16 mouse cellular contexts compared by ENCODE assay signal in the genomic region with DNA sequence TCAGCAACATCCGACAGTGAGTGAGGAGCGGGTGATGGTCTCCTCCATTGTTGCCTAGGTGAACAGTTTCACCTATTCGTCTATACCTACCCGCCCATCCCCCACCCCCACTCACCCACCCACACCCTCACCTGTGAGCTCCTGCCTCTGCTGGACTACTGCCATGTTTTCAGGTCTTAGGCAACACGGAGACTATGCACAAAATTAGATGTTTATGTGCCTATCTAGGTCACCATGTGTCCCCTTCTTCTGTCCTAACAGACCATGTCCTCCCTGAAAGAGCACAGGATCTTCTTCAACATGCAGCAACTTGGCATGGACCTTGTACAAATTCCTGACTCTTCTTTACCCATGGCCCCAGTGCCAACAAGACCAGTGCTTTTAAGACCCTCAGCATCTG.
DNase-seq lines count a peak whose midpoint lies in the region; ATAC-seq and TF ChIP-seq lines count a peak whose summit lies in the region.
"Had no signal": no experiment of that assay in that cellular context is flagged by ENCODE, and none has a peak within 500 bp of the region (broad histone marks: within the 10 kb centered on the region; RNA-seq: fewer than 3 reads in every experiment).

No protein-coding gene starts in this region.

- H3K27ac ChIP-seq in heart, embryonic 10.5 days = peak overlapping the region; percentile 88
- peak overlapping the region; percentile 85; the same call in 1 of the 2 replicates for H3K27ac ChIP-seq in kidney, postnatal 0 days
- H3K27ac ChIP-seq in kidney, adult 2 months (ENCODE audit: insufficient read depth, low read depth, low read length) = no peak overlapping the region
- H3K27ac ChIP-seq in brown adipose tissue, adult 24 weeks (replicated peaks; ENCODE audit: low read depth, low read length) = peak overlapping the region; percentile 42; the same call in 1 of the 2 replicates
- peak overlapping the region; percentile 90 for H3K27ac ChIP-seq in embryonic fibroblast, embryonic 13.5 days (ENCODE audit: insufficient read depth, low read length)
- no peak overlapping the region for H3K27ac ChIP-seq in hindbrain, embryonic 14.5 days
- H3K27ac ChIP-seq: limb, embryonic 12.5 days had no signal

- WGBS in heart, embryonic 10.5 days = 46% methylated on average over 5 of the region's 5 CpGs
- 27% methylated on average over 5 of the region's 5 CpGs for WGBS in kidney, postnatal 0 days
- WGBS in kidney, adult 2 months = 53% methylated on average over 5 of the region's 5 CpGs
- 83% methylated on average over 5 of the region's 5 CpGs for WGBS in hindbrain, embryonic 14.5 days

- no peak overlapping the region for H3K4me3 ChIP-seq in heart, embryonic 10.5 days
- H3K4me3 ChIP-seq in kidney, postnatal 0 days (replicated peaks; ENCODE audit: low read depth, low read length) = no peak overlapping the region
- H3K4me3 ChIP-seq in kidney, adult 2 months (ENCODE audit: insufficient read depth, low read depth, low read length) = no peak overlapping the region
- no peak overlapping the region for H3K4me3 ChIP-seq in brown adipose tissue, adult 24 weeks (ENCODE audit: insufficient read depth, low read depth, low read length)
- no peak overlapping the region for H3K4me3 ChIP-seq in embryonic fibroblast, embryonic 13.5 days (ENCODE audit: insufficient read depth, low read length)
- H3K4me3 ChIP-seq in hindbrain, embryonic 14.5 days (replicated peaks; ENCODE audit: low read length) = no peak overlapping the region
- H3K4me3 ChIP-seq: limb, embryonic 12.5 days had no signal

- peaks cover 68% of the 10 kb centered on the region for H3K4me1 ChIP-seq in heart, embryonic 10.5 days
- peaks cover 16% of the 10 kb centered on the region for H3K4me1 ChIP-seq in kidney, postnatal 0 days (replicated peaks; ENCODE audit: insufficient read depth, low read length)
- 0 out of 2 replicates have a peak, but pooled peaks cover 5% of the 10 kb centered on the region for H3K4me1 ChIP-seq in kidney, adult 2 months (ENCODE audit: control insufficient read depth, insufficient read depth, low read length)
- peaks cover 28% of the 10 kb centered on the region for H3K4me1 ChIP-seq in brown adipose tissue, adult 24 weeks (ENCODE audit: control insufficient read depth, insufficient read depth, insufficient read length, low read length)
- peaks cover 38% of the 10 kb centered on the region for H3K4me1 ChIP-seq in embryonic fibroblast, embryonic 13.5 days (ENCODE audit: control insufficient read depth, insufficient read depth, low read length)
- no peaks in the 10 kb centered on the region for H3K4me1 ChIP-seq in hindbrain, embryonic 14.5 days (replicated peaks; ENCODE audit: control insufficient read depth, insufficient read depth, low read length)
- H3K4me1 ChIP-seq: limb, embryonic 12.5 days had no signal

- H3K27me3 ChIP-seq in heart, embryonic 10.5 days (ENCODE audit: insufficient read depth, poor library complexity, severe bottlenecking) = no peaks in the 10 kb centered on the region
- no peaks in the 10 kb centered on the region for H3K27me3 ChIP-seq in kidney, postnatal 0 days (ENCODE audit: insufficient read depth, low read length)
- no peaks in the 10 kb centered on the region for H3K27me3 ChIP-seq in kidney, adult 2 months (replicated peaks; ENCODE audit: control insufficient read depth, insufficient read depth, low read length)
- no peaks in the 10 kb centered on the region for H3K27me3 ChIP-seq in hindbrain, embryonic 14.5 days (ENCODE audit: control insufficient read depth, insufficient read depth, low read length)
- H3K27me3 ChIP-seq: limb, embryonic 12.5 days had no signal

- no peak for ATAC-seq in kidney, postnatal 0 days (replicated peaks; ENCODE audit: low FRiP score, low read depth)
- no peak for ATAC-seq in hindbrain, embryonic 14.5 days (ENCODE audit: low FRiP score)
- ATAC-seq in megakaryocyte-erythroid progenitor cell, adult 5-6 weeks (replicated peaks; ENCODE audit: low FRiP score, low TSS enrichment, poor library complexity, severe bottlenecking) = no peak
- ATAC-seq: forebrain, embryonic 14.5 days; hindbrain, embryonic 16.5 days had no signal

- no peak for TF ChIP-seq POLR2A in kidney, adult 2 months (IDR thresholded peaks at IDR 0.05; ENCODE audit: low read depth, low read length)
- TF ChIP-seq POLR2A in embryonic fibroblast, embryonic 13.5 days (IDR thresholded peaks at IDR 0.05; ENCODE audit: low read depth, low read length) = no peak

- no peak for TF ChIP-seq CTCF in kidney, postnatal 0 days (IDR thresholded peaks at IDR 0.05; ENCODE audit: low read depth)
- no peak for TF ChIP-seq CTCF in kidney, adult 2 months (conservative IDR thresholded peaks at IDR 0.05; ENCODE audit: insufficient read depth, insufficient read length, low read depth, low read length)
- TF ChIP-seq CTCF in embryonic fibroblast, embryonic 13.5 days (IDR thresholded peaks at IDR 0.05; ENCODE audit: borderline replicate concordance, insufficient read depth, low read length) = no peak

- no peak overlapping the region for H3K4me2 ChIP-seq in kidney, postnatal 0 days (ENCODE audit: low read length)
- no peak overlapping the region for H3K4me2 ChIP-seq in hindbrain, embryonic 14.5 days (replicated peaks)
- H3K4me2 ChIP-seq: limb, embryonic 12.5 days had no signal

- no peak overlapping the region for H3K9ac ChIP-seq in kidney, postnatal 0 days (ENCODE audit: low read depth, low read length)
- H3K9ac ChIP-seq in hindbrain, embryonic 14.5 days = no peak overlapping the region
- H3K9ac ChIP-seq: limb, embryonic 12.5 days had no signal

- no peak for DNase-seq in heart, embryonic 10.5 days (ENCODE audit: low spot score)
- no peak for DNase-seq in heart, adult 18-20 months
- DNase-seq in kidney, postnatal 0 days (ENCODE audit: low spot score) = no peak
- DNase-seq in kidney, adult 2 months = no peak
- no peak for DNase-seq in hindbrain, embryonic 14.5 days (ENCODE audit: low spot score)
- DNase-seq: adrenal gland, postnatal 36 days; B cell, adult 2 months; gastrocnemius, postnatal 10 days; thymus, adult 2 months had no signal

- peaks cover 39% of the 10 kb centered on the region for H3K36me3 ChIP-seq in heart, embryonic 10.5 days
- no peaks in the 10 kb centered on the region for H3K36me3 ChIP-seq in kidney, postnatal 0 days (ENCODE audit: insufficient read depth, low read length)
- no peaks in the 10 kb centered on the region for H3K36me3 ChIP-seq in kidney, adult 2 months (ENCODE audit: control insufficient read depth, insufficient read depth, low read length)
- H3K36me3 ChIP-seq in hindbrain, embryonic 14.5 days (replicated peaks; ENCODE audit: control insufficient read depth, insufficient read depth) = no peaks in the 10 kb centered on the region
- H3K36me3 ChIP-seq: G1E; limb, embryonic 12.5 days had no signal

- no peaks in the 10 kb centered on the region for H3K9me3 ChIP-seq in heart, embryonic 10.5 days
- no peaks in the 10 kb centered on the region for H3K9me3 ChIP-seq in kidney, postnatal 0 days (replicated peaks; ENCODE audit: low read length)
- no peaks in the 10 kb centered on the region for H3K9me3 ChIP-seq in hindbrain, embryonic 14.5 days (ENCODE audit: control insufficient read depth, low read length)
- H3K9me3 ChIP-seq: limb, embryonic 12.5 days had no signal

Comparison
In these comparisons a context has a peak if more than half of its experiments do, and no peak if none do; other contexts are left out.
1. H3K27ac ChIP-seq: peak in heart, embryonic 10.5 days (single experiment), kidney, postnatal 0 days (single experiment), brown adipose tissue, adult 24 weeks (single experiment) and embryonic fibroblast, embryonic 13.5 days (single experiment); none in kidney, adult 2 months (single experiment) and hindbrain, embryonic 14.5 days (single experiment).